Mouse (Mus musculus) embryo, embryonic 11.5 days (tissue): ENCODE data around the gene Wdfy2.
A peak's percentile ranks its signal among the peaks of the same experiment; 100 is the strongest.
"Not testable (repeated sequence)": the region's sequence is repeated elsewhere in the genome, so short reads cannot be mapped to it uniquely, and the experiment has no call there.

Source experiments
- DNase-seq: peaks from one replicate; pipeline ENCODE4 v3.0.0-alpha.2; 2012; ENCODE audit warnings: low read depth, low spot score

Gene Wdfy2

GRCm38 (mm10) chr14:62837641-62838252, at the start of gene Wdfy2:
Gene Wdfy2 (plus strand): TSS chr14:62837678.
- peak; percentile 20 for DNase-seq

- DNase-seq, result no peak
Observed at GRCm38 (mm10) chr14:62789282-62789681, 48.2 kb upstream of the Wdfy2 start.

DNA sequence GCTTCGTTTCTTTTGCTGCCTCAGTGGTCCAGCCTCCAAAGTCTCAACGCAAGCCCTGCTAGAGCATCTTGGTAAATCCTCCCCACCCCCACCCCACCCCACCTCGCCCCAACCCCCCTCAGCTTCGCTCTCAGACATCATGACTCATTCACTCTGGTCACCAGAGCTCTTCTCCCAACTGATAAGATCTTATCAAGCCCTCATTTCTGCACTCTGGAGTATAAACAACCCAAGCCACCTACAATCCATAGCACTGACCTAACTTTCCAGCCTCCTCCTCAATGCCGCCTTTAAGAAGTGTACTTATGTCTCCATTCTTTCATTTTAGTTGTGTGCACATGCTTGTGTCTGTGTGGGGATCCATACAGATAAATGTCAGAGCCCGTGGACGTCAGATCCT, 41.8 kb upstream of the Wdfy2 start:
- no peak for DNase-seq

- DNase-seq, result no peak
Observed at GRCm38 (mm10) chr14:62798608-62799101, 38.8 kb upstream of the Wdfy2 start.

DNA sequence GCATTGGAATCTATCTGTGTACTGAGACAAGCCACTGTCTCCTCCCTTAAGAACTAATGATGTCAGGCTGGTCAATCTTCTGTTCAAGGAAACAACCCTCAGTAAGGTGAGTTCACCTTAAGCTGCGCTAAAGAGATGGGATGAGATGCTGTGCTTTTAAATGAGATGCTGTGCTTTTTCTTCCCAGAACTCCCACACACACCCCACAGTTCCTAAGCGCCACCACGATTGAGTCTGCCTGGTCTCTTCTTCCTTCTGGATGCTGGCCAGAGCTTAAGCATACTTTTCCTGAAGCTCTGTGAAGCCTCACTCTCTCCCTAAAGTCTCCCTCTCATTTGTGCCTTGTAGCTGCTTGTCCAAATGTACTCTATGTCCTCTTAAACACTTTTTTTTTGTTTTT, 36.7 kb upstream of the Wdfy2 start:
- DNase-seq, result no peak

DNA sequence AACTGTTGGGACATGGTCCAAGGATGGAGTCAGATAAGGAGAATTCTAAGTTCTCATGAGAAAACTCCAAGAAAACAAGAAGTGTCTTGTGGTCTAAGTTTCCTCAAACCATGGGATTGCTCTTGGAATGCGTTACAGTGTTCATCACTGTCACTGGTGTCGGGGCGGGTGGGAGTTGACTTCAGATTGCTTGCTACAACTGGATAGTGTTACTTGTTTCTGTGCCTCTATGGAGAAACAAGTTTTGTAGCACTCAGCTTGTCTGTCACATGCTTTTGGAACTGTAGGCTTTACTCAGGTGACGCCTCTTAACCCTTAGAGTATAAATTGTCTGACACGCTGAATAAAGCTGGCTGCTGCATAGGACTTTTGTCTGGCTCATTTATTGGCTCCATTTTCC, 34.3 kb upstream of the Wdfy2 start:
- no peak for DNase-seq

- DNase-seq, result no peak
Observed at GRCm38 (mm10) chr14:62806921-62807320, 30.6 kb upstream of the Wdfy2 start.

- no peak for DNase-seq
Observed at GRCm38 (mm10) chr14:62808661-62809523, 28.6 kb upstream of the Wdfy2 start.

DNA sequence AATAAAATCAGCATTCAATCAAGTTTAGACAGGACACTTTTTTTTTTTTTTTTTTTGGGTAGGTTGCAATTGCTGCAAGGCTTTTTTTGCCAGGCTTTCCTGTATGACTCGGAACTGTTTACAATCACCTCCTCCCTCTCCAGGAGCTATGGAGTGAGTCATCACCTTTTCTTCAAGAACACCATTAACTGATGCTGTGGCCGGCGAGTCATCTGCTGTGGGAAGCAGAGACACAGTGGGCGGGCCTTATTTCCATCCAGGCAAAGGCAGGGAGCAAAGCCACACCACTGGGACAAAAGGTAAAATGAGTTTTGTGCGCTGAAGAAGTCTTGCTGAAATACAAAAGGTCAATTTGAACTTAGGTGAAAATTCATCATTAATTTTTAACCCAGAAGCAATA, 24.7 kb upstream of the Wdfy2 start:
- DNase-seq, result no peak

DNA sequence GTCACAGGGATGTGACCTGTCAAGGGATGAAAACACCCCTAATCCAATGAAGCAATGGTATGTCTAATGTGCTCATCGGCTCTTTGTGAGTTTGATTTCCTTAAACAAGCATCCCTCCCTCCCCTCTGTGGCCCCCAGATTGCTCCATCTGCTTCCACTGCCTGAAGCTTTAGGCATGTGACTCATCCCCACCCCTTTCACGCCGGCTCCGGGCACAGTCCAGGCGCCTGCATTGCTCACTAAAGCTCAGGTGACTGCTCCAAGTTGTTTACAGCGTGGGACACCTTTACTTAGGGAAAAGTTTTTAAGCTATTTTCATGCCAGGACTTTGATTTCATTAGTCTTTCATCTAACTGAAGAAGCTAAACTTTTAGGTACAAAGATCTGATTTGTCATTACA, 22.9 kb upstream of the Wdfy2 start:
- DNase-seq, result no peak

DNA sequence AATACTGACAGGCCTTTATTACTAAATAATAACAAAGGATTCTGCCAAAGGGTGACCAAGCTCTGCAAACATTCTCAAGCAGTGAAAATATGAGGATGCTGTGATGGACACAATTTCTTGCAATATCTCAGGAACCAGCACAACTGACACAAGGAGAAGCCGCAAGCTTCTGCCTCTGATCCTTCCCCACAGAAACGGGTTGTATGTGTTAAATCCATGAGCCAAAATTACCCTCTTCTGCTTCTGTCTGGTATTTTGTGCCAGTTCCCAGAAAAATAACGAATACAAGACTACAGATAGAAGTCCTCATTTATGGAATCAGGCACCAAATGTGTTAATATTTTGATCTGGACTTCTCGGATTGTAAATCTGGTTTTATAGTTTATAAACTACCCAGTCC, 20.7 kb upstream of the Wdfy2 start:
- no peak for DNase-seq

GRCm38 (mm10) chr14:62825575-62826332, 11.7 kb upstream of the Wdfy2 start:
- DNase-seq, result no peak

GRCm38 (mm10) chr14:62829291-62829690, 8.2 kb upstream of the Wdfy2 start:
- DNase-seq, result no peak

- no peak for DNase-seq
Observed at GRCm38 (mm10) chr14:62831691-62832275, 5.7 kb upstream of the Wdfy2 start.

DNA sequence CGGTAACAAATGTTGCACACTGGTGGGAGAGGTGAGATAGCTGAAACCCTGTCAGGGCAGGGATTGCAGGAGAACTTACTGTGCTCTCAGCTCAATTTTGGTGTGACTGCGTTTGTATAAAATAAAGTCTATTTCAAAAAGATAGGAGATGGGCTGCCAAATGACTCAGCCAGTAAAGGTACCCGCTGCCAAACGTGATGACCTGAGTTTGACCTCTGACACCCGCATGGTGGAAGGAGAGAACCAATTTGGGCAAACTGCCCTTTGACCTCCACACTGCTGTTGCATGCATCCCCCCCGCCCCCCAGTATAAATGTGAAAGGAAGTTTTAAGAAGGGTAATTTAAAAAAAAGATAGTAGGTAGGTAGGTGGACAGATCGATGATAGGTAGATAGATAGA, 4.4 kb upstream of the Wdfy2 start:
- no peak for DNase-seq

DNA sequence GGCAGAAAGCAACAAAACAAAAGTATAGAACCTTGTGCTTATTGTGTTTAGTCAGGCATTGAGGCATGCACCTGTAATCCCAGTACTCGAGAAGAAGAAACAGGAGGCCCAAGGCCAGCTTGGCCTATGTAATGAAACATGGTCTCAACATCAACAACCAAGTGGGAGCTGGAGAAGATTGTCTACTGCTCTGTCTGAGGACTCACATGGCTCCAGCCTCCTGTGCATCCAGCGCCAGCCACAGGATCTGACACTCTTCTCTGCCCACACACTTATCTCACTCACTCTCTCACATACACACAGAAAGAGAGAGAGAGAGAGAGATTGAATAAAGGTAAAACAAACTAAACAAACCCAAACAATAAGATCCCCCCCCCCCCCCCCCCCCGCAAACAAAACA, 3.9 kb upstream of the Wdfy2 start:
- no peak for DNase-seq

- DNase-seq, result not testable (repeated sequence)
Observed at GRCm38 (mm10) chr14:62835737-62836136, 1.7 kb upstream of the Wdfy2 start.

DNA sequence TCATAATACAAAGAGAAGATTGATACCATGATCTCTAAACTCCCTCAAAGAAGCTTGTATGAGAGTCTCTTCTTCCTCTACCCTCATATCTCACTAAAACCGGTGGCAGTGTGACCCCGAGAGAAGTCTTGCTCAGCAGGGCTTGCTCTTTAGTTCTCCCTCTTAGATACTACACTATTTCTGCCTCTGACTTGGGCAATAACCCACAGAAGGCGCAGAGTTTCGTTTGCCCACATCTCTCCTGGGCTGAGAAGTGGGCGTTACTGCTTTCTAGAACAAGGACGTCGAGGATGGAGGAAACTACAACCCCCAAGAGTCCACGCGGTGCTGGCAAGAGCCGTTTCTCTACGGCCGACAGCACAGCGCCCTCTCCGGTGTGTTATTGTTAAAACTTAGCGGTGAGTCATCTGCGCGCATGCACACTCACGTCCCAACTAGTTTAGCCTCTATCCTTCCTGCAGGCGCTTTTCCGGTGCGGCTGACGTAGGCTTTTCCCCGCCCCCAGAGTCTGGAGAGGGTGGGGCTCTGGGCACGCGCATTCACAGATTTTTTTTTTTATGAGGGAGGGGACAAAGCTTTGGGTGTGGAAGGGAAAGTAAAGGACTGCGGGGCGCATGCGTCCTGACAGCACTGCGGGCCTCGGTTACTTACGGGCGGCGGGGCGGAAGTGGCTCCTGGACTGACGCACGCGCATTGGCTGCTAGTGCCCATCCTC, 395 bp upstream of the Wdfy2 start:
- DNase-seq, result peak; percentile 99

DNA sequence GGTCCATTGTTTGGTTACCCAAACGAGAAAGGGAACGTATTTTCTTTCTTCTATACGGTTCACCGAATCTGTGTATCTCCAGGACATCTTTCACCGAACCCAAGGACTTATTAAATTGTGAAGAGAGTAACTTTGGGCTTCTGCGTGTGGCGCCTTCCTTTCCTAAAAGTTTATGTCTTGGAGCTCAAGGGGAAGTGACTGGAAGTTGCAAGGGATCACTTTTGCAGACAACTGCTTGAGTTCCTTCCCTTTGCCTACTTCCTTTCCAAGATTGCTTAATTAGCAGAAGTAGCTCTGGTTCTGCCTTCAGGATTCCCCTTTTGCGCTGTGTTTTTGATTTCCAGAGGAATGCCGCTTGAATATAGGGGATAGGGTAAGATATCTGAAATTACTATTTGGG, 858 bp downstream of the Wdfy2 start:
- DNase-seq, result no peak

DNA sequence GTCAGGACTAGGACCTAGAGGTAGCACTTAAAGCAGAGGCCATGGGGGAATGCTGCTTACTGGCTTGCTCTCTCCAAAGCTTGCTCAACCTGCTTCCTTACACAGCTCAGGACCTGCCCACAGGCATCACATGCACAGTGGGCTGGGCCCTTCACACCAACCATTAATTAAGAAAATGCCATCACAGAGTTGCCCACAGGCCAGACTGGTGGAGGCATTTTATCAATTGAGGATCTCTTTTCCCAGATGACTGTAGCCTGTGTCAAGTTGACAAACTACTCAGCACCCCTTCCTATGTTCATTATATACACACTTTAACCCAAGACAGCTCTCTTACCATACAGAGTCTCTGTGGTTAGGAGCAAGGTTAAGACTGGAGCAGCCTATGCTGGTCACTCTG, 4.2 kb downstream of the Wdfy2 start:
- no peak for DNase-seq

DNA sequence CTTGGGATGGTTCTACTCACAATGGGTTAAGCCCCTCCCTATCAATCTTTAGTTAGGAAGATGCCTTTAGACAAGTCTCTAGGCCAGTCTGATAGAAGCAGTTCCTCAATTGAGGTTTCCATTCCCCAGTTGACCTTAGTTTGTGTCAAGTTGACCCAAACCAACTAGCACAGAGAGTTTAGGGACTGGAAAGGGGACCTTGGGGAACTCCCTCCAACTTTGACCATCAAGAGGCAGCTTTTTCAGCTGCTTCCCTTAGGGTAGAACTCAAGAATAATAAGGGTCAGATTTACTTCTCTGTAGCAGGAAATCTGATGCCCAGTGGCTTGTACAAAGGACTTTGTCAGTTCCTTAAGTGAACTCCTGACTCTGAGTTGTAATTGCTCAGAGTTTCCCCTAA, 5.0 kb downstream of the Wdfy2 start:
- DNase-seq, result no peak
